Mouse (Mus musculus) bone marrow macrophage, adult 2 months (primary cell): ENCODE data around the gene Rpl13.

Source experiments
- CTCF ChIP-seq: IDR thresholded peaks from 2 replicates; pipeline ENCODE4 v1.5.1; 2012; ENCODE audit warnings: low read depth, mild to moderate bottlenecking, low read length, moderate library complexity
- POLR2A ChIP-seq: IDR thresholded peaks from 2 replicates; pipeline ENCODE4 v1.6.1; 2012; ENCODE audit warnings: mild to moderate bottlenecking, low read depth, low read length, borderline replicate concordance

- TF ChIP-seq POLR2A (no peak), CTCF (no peak)
Measured at GRCm38 (mm10) chr8:123117127-123117731, 15.1 kb downstream of the Rpl13 start, which contains the start of gene Cpne7.
